Mouse (Mus musculus) heart, adult 2 months (tissue): ENCODE results near the gene Tnfrsf25.

Experiments
- CTCF ChIP-seq: fragments of 200-600 bp; IDR thresholded peaks from 2 replicates; pipeline ENCODE4 v1.8.1; 2022; ENCODE audit warnings: antibody characterized with exemption, mild to moderate bottlenecking, moderate library complexity
- POLR2A ChIP-seq: fragments of 200-500 bp; IDR thresholded peaks from 2 replicates; pipeline ENCODE4 v1.6.1; 2011; ENCODE audit warnings: mild to moderate bottlenecking, low read depth, low read length, control low read depth; ENCODE audit not compliant: insufficient read depth

GRCm38 (mm10) chr4:152141521-152142135 lies 25.9 kb downstream of the Tnfrsf25 start:
- TF ChIP-seq CTCF (no peak), POLR2A (no peak)
